Mouse (Mus musculus) brown adipose tissue, adult 24 weeks (tissue): ENCODE measurements around the gene Il33. TPM values are rescaled to one million over a fixed set of nuclear protein-coding genes. Genes with fewer than 3 reads are reported as not detected.
A peak's percentile ranks its signal among the peaks of the same experiment; 100 is the strongest.

ENCODE experiments used
- H3K27ac ChIP-seq: fragments of 200-500 bp; replicated peaks from 2 replicates; pipeline ENCODE4 v1.5.1; 2012; ENCODE audit warnings: low read depth, mild to moderate bottlenecking, low read length
- H3K4me1 ChIP-seq: fragments of 200-500 bp; 2 replicates; pipeline ENCODE4 v1.6.1; 2012; ENCODE audit warnings: low read length, mixed read lengths; ENCODE audit not compliant: control insufficient read depth, insufficient read depth, insufficient read length
- H3K4me3 ChIP-seq: fragments of 200-500 bp; 2 replicates; pipeline ENCODE4 v1.5.1; 2012; ENCODE audit warnings: low read depth, mild to moderate bottlenecking, low read length, moderate library complexity; ENCODE audit not compliant: insufficient read depth
- polyA plus RNA-seq: library from polyadenylated mRNA; stranded (reverse); fragments of >200 nt; gene quantifications from 2 replicates; pipeline ENCODE4 v1.2.4, GENCODE M21; 2012; ENCODE audit not compliant: missing spikeins, insufficient read depth, insufficient read length

The Il33 gene
- polyA plus RNA-seq, 1 experiment = 7.2 TPM

GRCm38 (mm10) chr19:29947891-29948801, 23.2 kb downstream of the Il33 start:
- Histone ChIP-seq H3K27ac (peak overlapping the region; percentile 53), H3K4me1 (no peaks in the 10 kb centered on the region), H3K4me3 (peak overlapping the region; percentile 57)

DNA sequence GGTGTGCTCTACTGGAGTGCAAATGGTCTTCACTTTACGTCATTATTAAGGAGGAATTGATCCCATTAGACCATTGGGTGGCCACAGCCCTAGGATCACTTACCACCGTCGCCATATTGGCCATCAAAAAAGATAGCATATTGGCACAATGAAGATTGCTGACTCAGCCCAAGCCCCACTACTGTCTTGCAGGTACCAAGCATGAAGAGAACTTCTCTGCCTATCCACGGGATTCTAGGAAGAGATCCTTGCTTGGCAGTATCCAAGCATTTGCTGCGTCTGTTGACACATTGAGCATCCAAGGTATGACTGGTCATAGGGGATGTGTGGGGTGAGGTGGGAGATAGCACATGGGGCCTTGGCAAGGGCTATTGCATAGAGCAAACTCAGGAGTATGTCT, 27.6 kb downstream of the Il33 start:
- no peak overlapping the region for H3K27ac ChIP-seq
- H3K4me1 ChIP-seq = no peaks in the 10 kb centered on the region
- H3K4me3 ChIP-seq = no peak overlapping the region

GRCm38 (mm10) chr19:29953833-29954232, 28.9 kb downstream of the Il33 start:
- no peaks in the 10 kb centered on the region for H3K4me1 ChIP-seq
- H3K4me3 ChIP-seq = no peak overlapping the region
- no peak overlapping the region for H3K27ac ChIP-seq

DNA sequence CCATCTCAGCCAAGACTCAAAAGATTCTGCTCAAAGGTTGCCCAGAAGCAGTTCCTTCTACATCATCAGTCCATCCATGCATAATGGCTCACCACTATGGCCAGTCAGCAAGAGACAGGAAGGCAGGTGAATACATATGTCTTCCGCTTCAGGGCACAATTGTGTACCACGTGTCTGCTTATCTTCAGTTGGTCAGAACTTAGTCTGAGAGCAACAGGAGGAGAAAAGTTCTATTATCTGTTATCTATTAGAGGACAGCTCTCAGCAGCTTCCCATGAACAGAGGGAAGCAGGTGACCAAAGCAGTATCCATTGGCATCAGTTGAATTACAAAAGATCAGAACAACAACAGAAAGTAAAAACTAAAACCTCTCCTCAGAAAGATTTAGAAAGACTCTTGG, 30.5 kb downstream of the Il33 start:
- H3K4me1 ChIP-seq = no peaks in the 10 kb centered on the region
- H3K4me3 ChIP-seq = no peak overlapping the region
- H3K27ac ChIP-seq = no peak overlapping the region

- H3K4me3 ChIP-seq = no peak overlapping the region
- H3K27ac ChIP-seq = no peak overlapping the region
Measured at GRCm38 (mm10) chr19:29960906-29961305, 36.0 kb downstream of the Il33 start.

GRCm38 (mm10) chr19:29961842-29962241, 36.9 kb downstream of the Il33 start:
- Histone ChIP-seq H3K4me1 (no peaks in the 10 kb centered on the region), H3K27ac (no peak overlapping the region), H3K4me3 (no peak overlapping the region)

More at GRCm38 (mm10) chr19:29960906-29961305, 36.0 kb downstream of the Il33 start:
- no peaks in the 10 kb centered on the region for H3K4me1 ChIP-seq

DNA sequence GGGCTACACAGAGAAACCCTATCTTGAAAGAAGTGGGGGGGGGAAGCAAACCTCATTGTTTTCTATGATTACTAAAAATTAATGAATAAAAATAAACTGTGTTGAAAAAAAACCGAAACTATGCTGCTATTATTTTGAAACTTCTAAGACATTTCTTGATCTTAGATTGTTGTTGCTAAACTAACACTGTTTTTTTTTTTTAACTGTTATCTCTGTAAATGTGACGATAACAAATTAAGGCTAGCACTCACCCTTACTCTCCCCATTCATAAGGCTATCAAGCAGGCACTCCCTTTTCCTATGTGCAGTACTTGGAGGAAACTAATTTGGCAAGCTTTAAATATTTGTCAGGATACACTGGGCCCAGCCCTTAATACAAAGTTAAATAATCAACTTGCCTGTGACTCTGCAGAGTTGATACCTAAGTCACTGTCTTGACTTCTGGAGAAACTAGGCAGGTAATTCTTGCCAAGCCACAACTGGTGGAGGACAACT, 38.7 kb downstream of the Il33 start:
- Histone ChIP-seq H3K4me3 (no peak overlapping the region), H3K27ac (no peak overlapping the region), H3K4me1 (no peaks in the 10 kb centered on the region)

DNA sequence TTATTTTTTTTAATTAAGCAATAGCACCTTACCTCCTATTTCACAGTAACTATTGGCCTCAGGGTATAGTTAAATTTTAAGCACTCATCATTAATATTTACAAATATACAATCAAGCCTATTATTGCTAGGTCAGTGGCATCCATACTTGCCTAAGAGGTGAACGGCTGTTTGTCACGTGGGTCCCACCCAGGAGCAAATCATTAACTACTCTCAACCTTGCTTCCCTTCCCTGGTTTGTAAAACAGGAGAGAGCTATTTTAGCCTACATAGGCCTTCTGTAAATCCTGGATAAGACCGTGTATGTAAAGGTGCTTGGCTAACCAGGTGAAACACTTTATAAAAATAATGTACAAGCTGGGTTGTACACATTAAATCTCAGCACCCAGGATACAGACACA, 43.0 kb downstream of the Il33 start:
- H3K4me1 ChIP-seq = no peaks in the 10 kb centered on the region
- H3K4me3 ChIP-seq = no peak overlapping the region
- H3K27ac ChIP-seq = no peak overlapping the region

- 0 out of 2 replicates have a peak overlapping the region, but pooled peaks have one; percentile 37 for H3K27ac ChIP-seq
- H3K4me1 ChIP-seq = peaks cover 5% of the 10 kb centered on the region; the same call in 1 of the 2 replicates
- H3K4me3 ChIP-seq = no peak overlapping the region
Measured at GRCm38 (mm10) chr19:29973396-29973795, 48.5 kb downstream of the Il33 start.

GRCm38 (mm10) chr19:29978847-29979246, 53.9 kb downstream of the Il33 start:
- Histone ChIP-seq H3K4me3 (no peak overlapping the region), H3K27ac (no peak overlapping the region), H3K4me1 (peaks cover 3% of the 10 kb centered on the region; the same call in 1 of the 2 replicates)

DNA sequence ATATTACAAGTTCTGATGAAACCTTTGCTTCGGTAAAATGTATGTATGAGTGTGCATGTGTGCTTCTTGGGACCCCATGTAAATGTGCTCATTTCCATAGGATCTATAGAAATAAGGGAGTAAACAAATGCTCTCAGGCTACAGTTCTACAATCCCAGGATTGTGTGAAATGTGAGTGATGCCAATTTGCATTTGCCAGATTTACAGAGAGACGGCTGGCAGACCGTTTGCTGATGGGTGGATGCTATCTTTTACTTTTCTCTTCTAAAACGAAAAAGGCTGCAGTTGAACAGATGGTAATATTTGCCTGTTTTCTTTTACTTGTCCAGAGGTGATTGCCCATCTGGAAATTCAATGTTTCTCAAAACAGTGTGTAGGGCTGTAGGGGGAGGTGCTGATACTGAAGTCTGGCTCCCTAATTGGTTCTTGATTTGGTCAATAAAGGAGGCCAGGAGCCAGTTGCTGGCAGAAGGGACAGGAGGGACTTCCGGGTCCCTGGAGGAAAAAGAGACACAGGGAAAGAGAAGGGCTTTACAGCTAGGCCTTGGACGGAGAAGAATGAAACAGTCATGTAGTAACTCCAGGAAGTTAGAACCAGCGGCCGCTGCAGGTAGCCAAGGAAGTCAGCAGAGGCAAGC, 54.7 kb downstream of the Il33 start:
- no peak overlapping the region for H3K27ac ChIP-seq
- no peak overlapping the region for H3K4me3 ChIP-seq
- H3K4me1 ChIP-seq = no peaks in the 10 kb centered on the region

DNA sequence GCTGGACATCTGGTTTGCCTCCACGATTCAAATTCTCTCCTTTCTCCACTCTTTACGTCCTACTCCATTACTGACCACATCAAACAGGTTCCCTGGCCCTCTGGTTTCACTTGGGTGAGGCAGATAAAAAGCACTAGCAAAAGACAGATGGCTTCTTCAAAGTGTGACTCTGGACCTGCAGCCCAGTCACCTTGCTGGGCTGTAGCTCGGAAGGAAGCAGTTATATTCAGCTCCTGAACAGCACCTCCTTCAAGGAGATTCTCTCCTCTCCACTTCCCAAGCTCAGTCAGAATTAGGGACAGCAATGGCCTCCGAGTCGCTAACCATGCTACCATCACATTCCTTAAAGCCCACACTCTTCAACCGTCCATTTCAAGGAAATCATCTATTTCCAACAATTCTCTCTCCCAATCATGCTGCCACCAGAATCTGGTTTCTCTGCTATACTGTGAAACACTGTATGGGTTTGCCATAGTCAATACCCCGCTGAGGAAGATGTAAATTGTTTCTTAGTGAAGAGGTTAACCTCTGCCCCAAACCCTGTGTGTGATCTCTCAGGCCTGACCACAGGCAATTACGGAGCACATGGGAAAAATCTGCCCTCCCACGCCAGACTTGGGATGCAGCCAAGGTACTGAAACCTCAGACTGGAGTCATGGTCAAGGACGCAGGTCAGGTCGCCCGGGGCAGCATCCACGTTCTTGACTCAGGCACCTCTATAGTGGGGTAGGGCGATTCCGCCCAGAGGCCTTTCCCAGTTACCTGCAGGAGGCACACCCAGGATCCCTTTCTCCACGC, 59.5 kb downstream of the Il33 start:
- Histone ChIP-seq H3K4me3 (no peak overlapping the region), H3K4me1 (no peaks in the 10 kb centered on the region), H3K27ac (no peak overlapping the region)

DNA sequence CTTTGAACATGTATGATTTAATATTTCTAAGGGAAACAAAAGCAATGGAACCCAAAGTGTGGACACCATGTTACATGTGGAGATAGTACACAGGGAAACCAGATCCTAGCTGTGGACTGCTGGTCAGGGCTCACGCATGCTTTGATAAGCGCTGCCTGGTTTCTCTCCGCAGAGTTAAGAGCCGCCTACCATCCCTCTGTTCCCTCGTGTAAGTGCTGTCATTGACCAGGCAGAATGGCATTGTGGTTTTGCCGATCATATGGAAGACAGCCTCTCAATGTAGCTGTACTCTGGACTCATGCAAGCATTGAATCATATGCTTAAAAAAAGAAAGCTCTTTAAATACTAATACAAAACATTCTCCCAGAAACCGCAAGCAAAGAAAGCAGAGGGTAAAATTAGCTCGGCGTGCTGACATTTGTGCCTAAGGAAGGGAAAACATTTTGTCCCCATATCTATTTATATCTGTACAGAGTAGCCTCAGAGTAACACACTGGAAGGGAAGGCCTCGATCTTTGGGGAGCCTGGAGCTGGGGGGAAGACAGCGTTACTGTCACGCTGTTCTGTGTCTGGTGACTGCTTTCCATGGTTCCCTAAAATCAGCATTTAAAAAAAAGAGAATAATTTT, 61.7 kb downstream of the Il33 start:
- no peak overlapping the region for H3K4me3 ChIP-seq
- H3K27ac ChIP-seq = no peak overlapping the region
- no peaks in the 10 kb centered on the region for H3K4me1 ChIP-seq

DNA sequence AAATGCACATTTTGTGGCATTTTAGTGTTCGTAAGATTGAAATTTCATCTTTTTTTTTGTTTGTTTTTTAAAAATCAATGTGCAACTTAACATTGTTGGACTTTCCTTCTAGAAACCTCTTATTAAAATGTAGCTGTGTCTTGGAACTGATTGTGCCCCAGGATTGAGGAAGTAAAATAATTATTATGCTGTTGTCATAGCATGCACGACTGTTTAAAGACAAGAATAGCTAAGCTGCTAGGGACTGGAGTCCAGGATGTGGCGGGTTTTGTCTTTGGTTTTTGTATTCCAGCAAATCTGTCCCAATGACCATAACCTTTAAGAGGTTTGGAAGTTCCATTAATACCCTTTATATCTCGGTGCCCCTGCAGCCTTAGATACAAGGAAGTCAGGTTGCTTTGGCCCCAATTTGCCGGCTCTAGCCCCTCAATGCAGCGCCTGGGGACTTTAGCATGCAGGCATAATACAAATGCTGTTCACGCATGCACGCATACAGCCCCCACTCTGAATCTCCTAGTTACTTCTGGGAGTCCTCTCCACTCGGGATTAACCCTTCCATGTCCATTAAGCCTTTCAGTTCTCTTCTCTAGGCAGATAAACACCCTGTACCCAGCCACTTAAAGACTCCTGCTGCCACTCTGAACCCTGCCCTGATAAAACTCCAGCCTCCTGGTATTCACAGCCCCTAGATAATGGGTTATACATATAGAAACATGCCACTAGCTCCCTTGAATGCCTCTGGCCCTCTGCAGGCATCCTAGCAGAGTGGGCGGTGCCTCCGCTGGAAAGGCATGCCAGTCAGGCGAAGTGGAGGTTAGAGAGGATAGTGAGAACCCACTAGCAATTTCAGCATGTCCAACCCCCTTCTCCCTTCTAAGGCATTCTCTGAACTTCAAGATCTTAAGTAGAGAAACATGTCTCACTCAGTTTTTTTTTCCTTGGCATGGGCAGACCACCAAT, 75.8 kb downstream of the Il33 start:
- Histone ChIP-seq H3K27ac (no peak overlapping the region), H3K4me3 (no peak overlapping the region), H3K4me1 (no peaks in the 10 kb centered on the region)
